Mouse (Mus musculus) layer of hippocampus, postnatal 36 days (tissue): ENCODE measurements around the gene Tnip1. TPM values are rescaled to one million over a fixed set of nuclear protein-coding genes. Genes with fewer than 3 reads are reported as not detected.

Experiments
- DNase-seq, 2 experiments: peaks; one replicate each; pipeline ENCODE4 v3.0.0; 2022
- total RNA-seq, 2 experiments: library from RNA; stranded (reverse); gene quantifications; 2 replicates each; pipeline ENCODE4 v1.2.3; 2021

The Tnip1 gene
- total RNA-seq, 2 experiments from 2014 or later = 34.2 to 36.6 TPM

GRCm38 (mm10) chr11:54931405-54932093 is 31.2 kb downstream of the Tnip1 start:
- peak in 1 of 2 experiments; percentile 30 for DNase-seq

GRCm38 (mm10) chr11:54930318-54930979 is 32.3 kb downstream of the Tnip1 start:
- peak in 1 of 2 experiments; percentile 34 for DNase-seq

DNA sequence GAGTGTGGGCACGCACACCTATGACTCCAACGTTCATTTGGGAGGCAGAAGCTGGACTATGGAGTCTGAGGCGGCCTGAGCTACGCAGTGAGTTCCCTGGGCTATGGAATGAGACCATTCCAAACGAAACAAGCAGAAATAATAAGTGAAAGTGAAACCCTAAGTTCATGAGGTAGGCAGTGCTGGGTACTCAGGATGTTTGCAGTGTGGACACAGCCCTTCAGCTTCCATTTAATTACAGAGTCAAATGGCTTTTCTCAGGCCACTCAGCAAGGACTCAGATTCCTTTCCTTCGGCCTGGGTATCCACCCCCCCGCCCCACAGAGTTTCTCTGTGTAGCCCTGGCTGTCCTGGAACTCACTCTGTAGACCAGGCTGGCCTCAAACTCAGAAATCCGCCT is 33.0 kb downstream of the Tnip1 start:
- no peak for DNase-seq

DNA sequence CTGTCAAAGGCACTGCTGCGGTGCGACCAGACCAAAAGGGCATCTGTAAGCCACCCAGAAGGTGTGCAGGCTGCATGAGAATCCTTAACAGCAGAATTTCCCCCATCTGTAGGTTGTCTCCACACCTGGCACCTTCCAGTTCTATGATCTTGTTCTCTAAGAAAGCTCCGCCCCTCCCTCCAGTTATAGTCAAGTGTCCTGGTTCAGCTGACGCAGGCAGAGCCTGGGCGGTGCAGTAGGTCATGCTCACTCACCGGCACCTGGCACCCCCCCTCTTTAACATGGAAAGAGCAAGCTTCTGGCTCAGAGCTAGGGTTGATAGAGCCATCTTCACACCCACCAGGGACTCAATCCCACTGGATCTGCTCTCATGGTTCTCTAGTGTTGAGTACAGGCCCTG is 33.4 kb downstream of the Tnip1 start:
- DNase-seq = no peak

- DNase-seq = no peak
Observed at GRCm38 (mm10) chr11:54928886-54929285, 33.8 kb downstream of the Tnip1 start.

DNA sequence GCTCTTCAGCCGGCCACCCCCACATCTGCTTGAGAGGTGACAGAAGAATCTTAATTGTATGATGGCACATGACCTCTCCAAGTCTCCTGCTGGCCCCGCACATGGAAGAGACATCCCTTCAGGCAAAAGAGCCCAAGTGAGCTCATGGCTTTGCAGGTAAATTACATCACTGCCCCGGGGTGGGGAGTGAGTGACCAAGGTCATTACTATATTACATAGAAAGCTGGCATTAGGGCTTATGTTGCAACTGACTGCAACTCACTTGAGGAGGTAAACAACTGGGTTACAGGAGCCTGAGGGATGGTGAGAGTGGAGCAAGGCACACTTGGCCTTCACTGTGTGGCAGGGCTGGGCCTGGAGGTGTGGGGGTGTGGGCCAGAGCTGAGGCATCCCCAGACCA is 34.5 kb downstream of the Tnip1 start:
- DNase-seq = no peak

DNA sequence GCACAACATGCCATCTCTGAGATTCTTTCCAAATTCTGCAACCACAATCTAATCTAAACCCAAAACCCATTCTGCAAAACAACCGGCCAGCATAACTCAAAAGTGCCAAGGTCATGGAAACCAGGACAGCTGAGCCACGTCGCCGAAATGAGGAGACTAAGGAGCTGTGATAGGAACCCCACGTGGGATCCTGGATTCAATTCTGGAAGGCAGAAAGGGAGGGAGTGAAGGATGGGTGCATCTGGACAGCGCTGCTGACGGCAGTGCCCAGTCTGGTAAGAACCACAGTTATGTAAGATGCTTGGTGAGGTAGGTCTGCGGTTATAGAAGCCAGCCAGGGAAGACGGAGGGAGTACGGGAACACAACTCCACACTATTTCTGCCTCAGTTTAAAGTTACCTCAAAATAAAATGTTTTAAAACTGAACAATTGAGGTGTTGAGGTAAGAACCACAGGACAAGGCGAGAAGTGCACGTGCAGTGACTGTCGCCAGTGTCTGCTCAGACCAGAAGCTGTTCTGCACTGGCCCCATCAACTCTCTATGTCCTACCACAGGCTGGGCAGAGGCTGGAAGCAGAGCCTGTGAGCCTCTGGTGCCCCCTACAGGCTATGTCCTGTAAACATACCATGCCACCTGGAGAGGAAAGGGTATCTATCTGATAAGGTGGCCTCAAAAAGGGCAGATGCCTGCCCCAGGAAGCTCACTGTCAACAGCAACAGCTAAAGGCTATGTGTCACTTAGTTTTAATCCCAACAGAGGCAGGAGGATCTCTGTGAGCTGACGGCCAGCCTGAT is 35.2 kb downstream of the Tnip1 start:
- DNase-seq = peak; percentile 44 to 51

GRCm38 (mm10) chr11:54924145-54924544 is 38.6 kb downstream of the Tnip1 start:
- DNase-seq = no peak

DNA sequence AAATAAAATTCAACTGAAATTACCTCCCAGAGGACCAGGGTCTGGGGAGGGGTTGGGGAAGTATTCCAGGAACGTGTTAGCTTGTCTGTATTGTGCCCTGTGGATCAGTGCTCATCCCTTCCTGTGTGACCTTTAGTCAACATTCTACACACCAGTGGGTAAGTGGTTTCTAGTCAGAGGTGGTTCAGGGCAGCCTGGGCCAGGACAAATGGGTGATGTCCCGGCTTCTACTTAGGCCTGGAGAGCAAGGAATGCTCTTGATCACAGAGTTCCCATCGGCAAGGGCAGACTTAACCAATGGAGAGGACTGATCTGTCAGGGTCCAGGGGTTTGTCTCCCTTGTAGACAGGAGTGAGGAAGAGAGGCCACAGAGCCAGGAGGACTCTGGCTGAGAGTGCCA is 40.2 kb downstream of the Tnip1 start:
- no peak for DNase-seq

DNA sequence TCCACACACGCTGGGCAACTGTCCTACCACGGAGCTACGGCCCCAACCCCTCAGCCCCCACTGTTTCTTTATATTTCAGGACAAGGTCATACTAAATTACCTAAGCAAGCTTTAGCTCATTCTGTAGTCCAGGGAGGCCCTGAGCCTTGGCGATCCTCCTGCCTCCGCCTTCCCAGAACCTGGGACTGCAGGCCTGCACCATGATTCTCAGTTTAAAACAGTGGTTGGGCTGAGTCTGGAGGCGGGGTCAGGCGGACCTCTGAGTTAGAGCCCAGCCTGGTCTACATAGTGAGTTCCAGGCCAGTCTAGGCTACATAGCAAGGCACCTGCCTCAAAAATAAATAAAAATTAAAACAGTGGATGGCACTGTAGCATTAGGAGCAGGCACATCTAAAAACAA is 40.9 kb downstream of the Tnip1 start:
- DNase-seq = no peak

GRCm38 (mm10) chr11:54920973-54921580 is 41.6 kb downstream of the Tnip1 start:
- DNase-seq = no peak

- DNase-seq = no peak
Observed at GRCm38 (mm10) chr11:54920127-54920972, 42.4 kb downstream of the Tnip1 start.

GRCm38 (mm10) chr11:54918273-54918672 is 44.4 kb downstream of the Tnip1 start:
- no peak for DNase-seq

GRCm38 (mm10) chr11:54917461-54917860 is 45.3 kb downstream of the Tnip1 start:
- no peak for DNase-seq

- DNase-seq = no peak
Observed at GRCm38 (mm10) chr11:54913841-54914240, 48.9 kb downstream of the Tnip1 start.

DNA sequence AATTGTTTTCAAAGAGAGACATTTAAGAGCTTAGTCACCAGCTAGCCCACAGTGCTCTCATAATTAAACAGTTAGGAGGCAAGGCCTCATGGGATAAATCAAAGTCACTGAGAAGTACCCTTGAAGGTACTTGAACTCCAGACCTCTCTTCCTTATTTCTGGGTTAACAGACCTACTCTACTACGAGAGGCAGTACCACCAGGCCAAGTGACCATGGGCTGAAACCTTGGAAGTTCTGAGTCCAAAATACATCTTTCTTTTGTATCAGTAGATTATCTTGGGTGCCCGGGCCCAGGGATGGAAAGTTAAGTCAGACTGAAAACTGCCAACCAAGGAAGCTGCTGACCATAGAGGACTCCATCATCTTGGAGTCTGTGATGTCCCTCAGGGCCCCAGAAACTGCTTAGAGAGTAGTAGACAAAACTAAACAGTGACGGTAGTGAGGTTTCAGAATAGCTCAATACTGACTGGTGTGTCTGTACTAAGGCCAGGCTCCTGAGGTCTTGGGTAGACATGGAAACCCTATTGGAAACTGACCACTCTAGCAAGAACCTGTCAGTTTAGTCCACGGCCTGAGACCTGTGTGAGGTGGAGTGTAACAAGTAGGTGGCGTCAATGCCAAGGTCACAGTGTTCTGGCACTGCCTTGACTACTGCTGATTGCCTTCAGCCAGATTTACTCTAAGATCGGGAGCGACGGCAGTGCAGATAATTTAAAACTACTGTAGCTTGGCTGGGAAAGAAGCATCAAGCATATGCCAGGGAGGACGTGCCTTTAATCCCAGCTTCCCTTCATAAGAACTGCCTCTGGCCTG is 50.0 kb downstream of the Tnip1 start:
- DNase-seq = no peak

GRCm38 (mm10) chr11:54911671-54912502 is 50.8 kb downstream of the Tnip1 start:
- DNase-seq = no peak

- no peak for DNase-seq
Observed at GRCm38 (mm10) chr11:54911201-54911600, 51.5 kb downstream of the Tnip1 start.

DNA sequence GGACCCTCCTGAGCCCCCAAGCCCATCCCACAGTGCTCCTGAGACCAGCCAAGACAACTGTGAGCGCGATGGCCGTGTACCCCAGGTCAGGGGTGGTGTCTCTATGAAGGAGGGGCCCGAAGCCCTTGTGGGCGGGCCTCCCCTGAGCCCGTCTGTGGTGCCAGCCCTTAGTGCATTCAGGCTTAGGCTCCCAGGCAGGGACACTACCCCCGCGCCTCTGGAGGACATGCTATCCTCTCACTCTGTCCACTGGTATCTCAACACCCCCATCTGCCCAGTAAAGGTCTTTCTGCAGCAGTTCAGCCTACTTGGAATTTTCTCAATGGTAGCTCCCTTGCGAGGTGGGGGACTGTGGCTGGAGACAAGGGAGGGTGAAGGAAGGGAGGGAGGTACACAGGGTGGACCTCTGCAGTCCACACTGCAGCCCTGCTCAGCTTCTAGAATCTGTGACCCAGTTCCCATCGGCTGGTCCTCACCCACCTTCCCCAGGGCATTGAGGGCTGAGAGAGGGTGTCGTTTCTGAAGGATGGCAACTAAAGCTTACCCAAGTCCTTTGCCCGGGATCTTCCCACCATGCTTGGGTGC is 52.5 kb downstream of the Tnip1 start:
- DNase-seq = no peak

DNA sequence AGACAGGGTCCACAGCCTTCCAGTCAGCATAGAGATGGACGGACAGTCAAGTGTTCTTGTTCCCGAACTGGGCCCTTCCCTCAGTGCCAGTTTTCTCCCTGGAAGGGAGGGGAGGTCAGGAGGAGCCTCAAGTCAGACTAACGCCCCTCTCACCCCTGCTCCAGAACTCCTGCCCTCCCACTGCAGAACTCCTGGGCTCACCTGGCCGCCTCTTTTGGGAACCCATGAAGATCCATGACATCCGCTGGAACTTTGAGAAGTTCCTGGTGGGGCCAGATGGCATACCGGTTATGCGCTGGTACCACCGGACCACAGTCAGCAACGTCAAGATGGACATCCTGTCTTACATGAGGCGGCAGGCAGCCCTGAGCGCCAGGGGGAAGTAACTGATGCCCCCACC is 53.4 kb downstream of the Tnip1 start:
- no peak for DNase-seq
